Mouse (Mus musculus) testis, adult 2 months (tissue): ENCODE measurements at regions not wholly inside any gene's neighbourhood (a gene's known extent, or its start where the extent isn't known, plus 50 kb on each side); places are given as distances from the start of the nearest gene placed in this dataset.

Source experiments
- CTCF ChIP-seq: fragments of 200-500 bp; IDR thresholded peaks from 2 replicates; pipeline ENCODE4 v1.5.1; 2012; ENCODE audit warnings: low read depth, mild to moderate bottlenecking, inconsistent platforms, low read length, moderate library complexity; ENCODE audit not compliant: control insufficient read depth, insufficient read depth, insufficient replicate concordance
- POLR2A ChIP-seq: fragments of 200-500 bp; IDR thresholded peaks from 2 replicates; pipeline ENCODE4 v1.6.1; 2012; ENCODE audit warnings: low read depth, mild to moderate bottlenecking, inconsistent platforms, low read length, moderate library complexity; ENCODE audit not compliant: control insufficient read depth

GRCm38 (mm10) chr10:60938749-60939148 lies 107.4 kb upstream of the Unc5b start:
- TF ChIP-seq POLR2A (no peak), CTCF (no peak)
